Mouse (Mus musculus) G1E-ER4 (cell line): ENCODE results near the gene Omp. TPM values are rescaled to one million over a fixed set of nuclear protein-coding genes. Genes with fewer than 3 reads are reported as not detected.

Experiments used
- GATA1 ChIP-seq: IDR thresholded peaks from one replicate; pipeline ENCODE4 v1.8.0; 2012; ENCODE audit warnings: low read length, inconsistent platforms
- polyA plus RNA-seq: library from polyadenylated mRNA; stranded (reverse); fragments of >175 nt; gene quantifications from 2 replicates; pipeline ENCODE4 v1.2.3, GENCODE M21; 2012

The Omp gene
- polyA plus RNA-seq, 1 experiment: not detected

- no peak for TF ChIP-seq GATA1
These were observed 8.0 kb upstream of the Omp start for GRCm38 (mm10) chr7:98153345-98153744.

- no peak for TF ChIP-seq GATA1
These were observed 7.1 kb upstream of the Omp start for GRCm38 (mm10) chr7:98152400-98152799.

- TF ChIP-seq GATA1: no peak
These were observed 5.2 kb upstream of the Omp start for GRCm38 (mm10) chr7:98150525-98150924.

- TF ChIP-seq GATA1: no peak
These were observed 4.5 kb upstream of the Omp start for GRCm38 (mm10) chr7:98149802-98150201.

- no peak for TF ChIP-seq GATA1
These were observed 3.6 kb upstream of the Omp start for GRCm38 (mm10) chr7:98148721-98149407.

- no peak for TF ChIP-seq GATA1
These were observed 2.5 kb upstream of the Omp start for GRCm38 (mm10) chr7:98147766-98148165.

GRCm38 (mm10) chr7:98146447-98146845, 1.1 kb upstream of the Omp start:
- no peak for TF ChIP-seq GATA1

GRCm38 (mm10) chr7:98145842-98146446, 642 bp upstream of the Omp start:
- TF ChIP-seq GATA1: no peak

- no peak for TF ChIP-seq GATA1
These were observed 2.7 kb downstream of the Omp start for GRCm38 (mm10) chr7:98142648-98143047.

GRCm38 (mm10) chr7:98142247-98142646, 3.1 kb downstream of the Omp start:
- TF ChIP-seq GATA1: no peak

- TF ChIP-seq GATA1: no peak
These were observed 4.1 kb downstream of the Omp start for GRCm38 (mm10) chr7:98141206-98141605.

GRCm38 (mm10) chr7:98140597-98140996, 4.7 kb downstream of the Omp start:
- TF ChIP-seq GATA1: no peak

GRCm38 (mm10) chr7:98139216-98139615, 6.1 kb downstream of the Omp start:
- TF ChIP-seq GATA1: no peak

- no peak for TF ChIP-seq GATA1
These were observed 7.3 kb downstream of the Omp start for GRCm38 (mm10) chr7:98137995-98138394.

- TF ChIP-seq GATA1: no peak
These were observed 7.7 kb downstream of the Omp start for GRCm38 (mm10) chr7:98137583-98137982.

GRCm38 (mm10) chr7:98131751-98132150, 13.6 kb downstream of the Omp start:
- TF ChIP-seq GATA1: no peak

- TF ChIP-seq GATA1: no peak
These were observed 19.8 kb downstream of the Omp start for GRCm38 (mm10) chr7:98125473-98125872.
